Mouse (Mus musculus): ENCODE data around the gene Timd4. TPM values are rescaled to one million over a fixed set of nuclear protein-coding genes. Genes with fewer than 3 reads are reported as not detected.

The Timd4 gene
- polyA plus RNA-seq (2015; fragmentation: Nextera tagmentation; extraction: Ambion mirVana) = 0.09 and 0.19 TPM in 2 replicates

GRCm38 (mm10) chr11:46810511-46810910 lies at the start of gene Timd4:
TSS of gene Timd4 (plus strand) at chr11:46810800.
- no peak within 1 kb of the TSS for H3K4me3 ChIP-seq (replicated peaks)
- no peaks in the 10 kb centered on the region for H3K27me3 ChIP-seq
- WGBS = 90% methylated on average over 5 of the region's 5 CpGs
- no peaks in the 10 kb centered on the region for H3K36me3 ChIP-seq
- no peaks in the 10 kb centered on the region for H3K4me1 ChIP-seq (replicated peaks)
- H3K9me3 ChIP-seq = 0 out of 2 replicates have a peak, but pooled peaks cover 4% of the 10 kb centered on the region
- ATAC-seq = no peak
- H3K9ac ChIP-seq (replicated peaks) = no peak within 1 kb of the TSS
- no peak within 1 kb of the TSS for H3K4me2 ChIP-seq (replicated peaks)
- no peak within 1 kb of the TSS for H3K27ac ChIP-seq

- H3K9me3 ChIP-seq = no peaks in the 10 kb centered on the region
- no peaks in the 10 kb centered on the region for H3K27me3 ChIP-seq
- no peak overlapping the region for H3K27ac ChIP-seq
- H3K36me3 ChIP-seq = no peaks in the 10 kb centered on the region
- no peak for ATAC-seq
- no peak overlapping the region for H3K4me3 ChIP-seq (replicated peaks)
- H3K9ac ChIP-seq (replicated peaks) = no peak overlapping the region
- H3K4me1 ChIP-seq (replicated peaks) = no peaks in the 10 kb centered on the region
- H3K4me2 ChIP-seq (replicated peaks) = no peak overlapping the region
- 80% methylated on average over 3 of the region's 3 CpGs for WGBS
Observed at GRCm38 (mm10) chr11:46776879-46777278, 33.7 kb upstream of the Timd4 start.

DNA sequence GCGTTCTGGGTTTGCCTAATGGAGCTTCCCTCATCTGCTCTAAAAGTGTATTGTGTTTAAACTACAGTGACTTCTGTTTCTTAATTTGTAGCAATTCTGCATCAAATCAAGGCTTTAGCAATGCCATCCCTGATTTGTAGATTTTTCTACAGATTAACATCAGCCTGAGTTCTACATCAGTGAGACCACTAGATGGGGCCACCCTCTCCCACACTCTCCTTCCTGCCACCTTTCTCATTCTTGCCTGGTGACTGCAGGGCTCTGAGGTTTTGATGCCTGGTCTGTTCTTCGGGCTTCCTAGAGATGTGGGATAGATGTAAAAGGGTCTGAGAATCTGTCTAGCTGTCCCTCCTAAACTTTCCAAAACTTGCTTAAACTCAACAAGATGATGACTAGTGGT lies 30.8 kb upstream of the Timd4 start:
- Histone ChIP-seq H3K9me3 (no peaks in the 10 kb centered on the region), H3K9ac (replicated peaks) (no peak overlapping the region), H3K27ac (no peak overlapping the region), H3K27me3 (no peaks in the 10 kb centered on the region), H3K4me3 (replicated peaks) (no peak overlapping the region), H3K36me3 (no peaks in the 10 kb centered on the region), H3K4me1 (replicated peaks) (no peaks in the 10 kb centered on the region), H3K4me2 (replicated peaks) (no peak overlapping the region)
- WGBS = 82% methylated on average over 2 of the region's 2 CpGs
- ATAC-seq = no peak

- Histone ChIP-seq H3K9me3 (0 out of 2 replicates have a peak, but pooled peaks cover 6% of the 10 kb centered on the region), H3K9ac (replicated peaks) (no peak overlapping the region), H3K4me2 (replicated peaks) (no peak overlapping the region), H3K36me3 (no peaks in the 10 kb centered on the region), H3K27me3 (no peaks in the 10 kb centered on the region), H3K4me3 (replicated peaks) (no peak overlapping the region), H3K27ac (no peak overlapping the region), H3K4me1 (replicated peaks) (no peaks in the 10 kb centered on the region)
- WGBS = 94% methylated on average over 2 of the region's 2 CpGs
- ATAC-seq = no peak
Observed at GRCm38 (mm10) chr11:46804440-46804839, 6.2 kb upstream of the Timd4 start.

DNA sequence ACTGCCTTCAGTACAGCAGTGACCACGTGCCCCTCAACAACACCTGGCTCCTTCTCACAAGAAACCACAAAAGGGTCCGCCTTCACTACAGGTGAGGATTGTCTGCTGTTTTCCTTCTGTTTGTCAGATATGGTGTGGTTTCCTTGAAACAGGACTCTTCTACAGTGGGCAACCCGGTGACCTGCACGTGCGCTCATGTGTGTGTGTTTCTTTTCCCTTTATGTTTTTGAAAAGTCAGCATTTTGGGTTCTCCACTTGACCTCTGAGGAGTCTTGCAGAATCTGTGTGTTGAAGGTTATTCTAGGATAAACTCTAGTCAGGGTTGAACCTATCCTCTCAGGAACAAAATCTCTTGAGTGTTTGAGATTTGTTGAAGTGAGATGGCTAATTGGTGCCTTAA lies 7.1 kb downstream of the Timd4 start:
- no peak for ATAC-seq
- 92% methylated on average over 5 of the region's 5 CpGs for WGBS

GRCm38 (mm10) chr11:46819930-46820329 lies 9.3 kb downstream of the Timd4 start:
- Histone ChIP-seq H3K4me1 (replicated peaks) (no peaks in the 10 kb centered on the region), H3K4me2 (replicated peaks) (no peak overlapping the region), H3K4me3 (replicated peaks) (no peak overlapping the region), H3K9ac (replicated peaks) (no peak overlapping the region), H3K27me3 (no peaks in the 10 kb centered on the region), H3K9me3 (no peaks in the 10 kb centered on the region), H3K27ac (no peak overlapping the region), H3K36me3 (no peaks in the 10 kb centered on the region)
- 73% methylated on average over 4 of the region's 4 CpGs for WGBS
- no peak for ATAC-seq

More for the DNA sequence above, 7.1 kb downstream of the Timd4 start:
- no peaks in the 10 kb centered on the region for H3K27me3 ChIP-seq
- H3K4me3 ChIP-seq (replicated peaks) = no peak overlapping the region
- H3K9me3 ChIP-seq = no peaks in the 10 kb centered on the region
- H3K4me2 ChIP-seq (replicated peaks) = no peak overlapping the region
- no peak overlapping the region for H3K27ac ChIP-seq
- H3K36me3 ChIP-seq = no peaks in the 10 kb centered on the region
- H3K4me1 ChIP-seq (replicated peaks) = no peaks in the 10 kb centered on the region
- no peak overlapping the region for H3K9ac ChIP-seq (replicated peaks)

DNA sequence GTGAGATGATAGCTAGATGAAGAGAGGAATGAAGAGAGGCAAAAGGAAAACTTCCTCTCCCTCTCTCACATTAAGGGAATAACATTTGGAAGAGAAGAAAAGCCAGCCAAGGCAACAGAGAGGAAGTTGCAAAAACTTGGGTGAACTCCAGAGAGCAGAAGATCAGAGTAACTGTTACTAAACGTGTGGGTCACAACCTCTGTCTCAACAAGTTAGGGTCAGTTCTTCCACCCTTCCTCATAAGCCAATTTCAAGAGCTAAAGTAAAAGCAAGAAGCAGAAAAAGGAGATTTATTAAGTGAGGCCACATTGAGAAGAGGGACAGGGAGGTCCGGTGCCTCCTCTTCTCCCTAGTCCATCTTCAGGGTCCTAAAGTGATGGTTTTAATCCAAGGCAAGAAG lies 19.7 kb downstream of the Timd4 start:
- no peak overlapping the region for H3K4me2 ChIP-seq (replicated peaks)
- H3K9ac ChIP-seq (replicated peaks) = no peak overlapping the region
- no peaks in the 10 kb centered on the region for H3K9me3 ChIP-seq
- no peak for ATAC-seq
- no peaks in the 10 kb centered on the region for H3K4me1 ChIP-seq (replicated peaks)
- no peaks in the 10 kb centered on the region for H3K36me3 ChIP-seq
- H3K27ac ChIP-seq = no peak overlapping the region
- no peaks in the 10 kb centered on the region for H3K27me3 ChIP-seq
- H3K4me3 ChIP-seq (replicated peaks) = no peak overlapping the region
- 77% methylated on average over 2 of the region's 2 CpGs for WGBS

GRCm38 (mm10) chr11:46835080-46835479 lies 24.5 kb downstream of the Timd4 start:
- Histone ChIP-seq H3K27ac (no peak overlapping the region), H3K36me3 (no peaks in the 10 kb centered on the region), H3K9ac (replicated peaks) (no peak overlapping the region), H3K4me1 (replicated peaks) (no peaks in the 10 kb centered on the region), H3K4me2 (replicated peaks) (no peak overlapping the region), H3K9me3 (no peaks in the 10 kb centered on the region), H3K4me3 (replicated peaks) (no peak overlapping the region), H3K27me3 (no peaks in the 10 kb centered on the region)
- ATAC-seq = no peak
- 86% methylated on average over 1 of the region's 1 CpGs for WGBS

- Histone ChIP-seq H3K4me2 (replicated peaks) (no peak overlapping the region), H3K9me3 (no peaks in the 10 kb centered on the region), H3K27me3 (no peaks in the 10 kb centered on the region), H3K4me3 (replicated peaks) (no peak overlapping the region), H3K9ac (replicated peaks) (no peak overlapping the region), H3K27ac (no peak overlapping the region), H3K4me1 (replicated peaks) (no peaks in the 10 kb centered on the region), H3K36me3 (no peaks in the 10 kb centered on the region)
- ATAC-seq = no peak
- WGBS = 60% methylated on average over 2 of the region's 2 CpGs
Observed at GRCm38 (mm10) chr11:46842015-46842726, 31.6 kb downstream of the Timd4 start.

- no peaks in the 10 kb centered on the region for H3K36me3 ChIP-seq
- no peaks in the 10 kb centered on the region for H3K9me3 ChIP-seq
- H3K4me1 ChIP-seq (replicated peaks) = no peaks in the 10 kb centered on the region
- no peaks in the 10 kb centered on the region for H3K27me3 ChIP-seq
- ATAC-seq = no peak
- H3K4me3 ChIP-seq (replicated peaks) = no peak overlapping the region
- no peak overlapping the region for H3K4me2 ChIP-seq (replicated peaks)
- no peak overlapping the region for H3K9ac ChIP-seq (replicated peaks)
- no peak overlapping the region for H3K27ac ChIP-seq
- WGBS = 51% methylated on average over 1 of the region's 1 CpGs
Observed at GRCm38 (mm10) chr11:46846661-46847060, 36.1 kb downstream of the Timd4 start.

GRCm38 (mm10) chr11:46847827-46848220 lies 37.2 kb downstream of the Timd4 start:
- ATAC-seq = no peak
- Histone ChIP-seq H3K27me3 (no peaks in the 10 kb centered on the region), H3K27ac (no peak overlapping the region), H3K36me3 (no peaks in the 10 kb centered on the region), H3K9ac (replicated peaks) (no peak overlapping the region), H3K9me3 (no peaks in the 10 kb centered on the region), H3K4me2 (replicated peaks) (no peak overlapping the region), H3K4me1 (replicated peaks) (no peaks in the 10 kb centered on the region), H3K4me3 (replicated peaks) (no peak overlapping the region)
- whole genome bisulfite sequencing = 50% methylated on average over 3 of the region's 3 CpGs

DNA sequence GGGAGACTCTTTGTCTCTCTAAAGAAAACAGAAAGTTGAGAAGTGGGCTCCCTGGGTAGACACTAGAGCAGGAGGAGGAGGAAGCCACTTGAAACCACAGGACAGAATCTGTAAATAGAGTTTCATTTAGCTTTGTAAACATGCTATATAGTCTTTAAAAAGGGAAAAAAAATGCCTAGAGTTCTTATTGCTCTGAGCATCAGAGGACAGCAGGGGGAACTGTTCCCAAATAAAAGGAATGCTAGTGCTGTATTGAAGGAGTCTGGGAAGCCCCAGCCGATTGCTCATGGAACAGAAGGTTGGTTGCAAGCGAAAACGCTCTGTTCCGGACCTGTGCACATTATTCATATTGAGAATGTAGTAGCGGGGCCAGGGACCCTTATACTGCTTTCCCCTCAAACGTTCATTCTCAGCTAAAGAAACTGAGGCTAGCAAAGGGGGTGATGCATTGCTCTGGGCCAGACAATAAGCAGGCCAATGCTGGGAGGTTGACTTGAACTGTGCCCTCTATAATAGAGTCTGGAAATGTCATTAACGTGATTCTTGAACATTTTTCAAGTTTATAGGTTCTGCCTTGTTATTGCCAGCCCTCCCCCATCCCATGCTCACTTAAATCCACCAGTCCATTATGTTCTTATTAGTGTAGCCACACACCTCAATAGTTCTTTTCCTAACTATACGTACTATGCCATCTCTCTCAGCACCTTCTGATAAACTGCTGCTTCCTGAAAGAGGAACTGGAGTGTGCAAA lies 37.8 kb downstream of the Timd4 start:
- ATAC-seq = peak; percentile 69; the same call in 1 of the 2 replicates
- no peaks in the 10 kb centered on the region for H3K27me3 ChIP-seq
- 42% methylated on average over 8 of the region's 8 CpGs for WGBS

More for the DNA sequence above, 37.8 kb downstream of the Timd4 start:
- Histone ChIP-seq H3K36me3 (no peaks in the 10 kb centered on the region), H3K27ac (no peak overlapping the region), H3K9ac (replicated peaks) (no peak overlapping the region), H3K4me3 (replicated peaks) (no peak overlapping the region), H3K9me3 (no peaks in the 10 kb centered on the region), H3K4me2 (replicated peaks) (no peak overlapping the region), H3K4me1 (replicated peaks) (no peaks in the 10 kb centered on the region)
